In genomic region chr10:110744120-110744519, GRCm38 (mm10) we compare ENCODE assay signal across 9 mouse cellular contexts. TPM values are rescaled to one million over a fixed set of nuclear protein-coding genes. Genes with fewer than 3 reads are reported as not detected.
DNase-seq lines count a peak whose midpoint lies in the region; ATAC-seq and TF ChIP-seq lines count a peak whose summit lies in the region.
"Had no signal": no experiment of that assay in that cellular context is flagged by ENCODE, and none has a peak within 500 bp of the region (broad histone marks: within the 10 kb centered on the region; RNA-seq: fewer than 3 reads in every experiment).

No protein-coding gene starts in this region.

- intact Hi-C loops in gastrocnemius, postnatal 14 days (cut with DNase I; ENCODE audit: low total_unique reads): no loop called here

- 76% methylated on average over 12 of the region's 12 CpGs for WGBS in liver, embryonic 13.5 days (ENCODE audit: insufficient replicate concordance)
- WGBS in embryonic facial prominence, embryonic 13.5 days: 61% methylated on average over 12 of the region's 12 CpGs
- 68% methylated on average over 12 of the region's 12 CpGs for WGBS in hindbrain, postnatal 0 days
- WGBS in neural tube, embryonic 15.5 days: 69% methylated on average over 12 of the region's 12 CpGs

- H3K36me3 ChIP-seq in liver, embryonic 13.5 days: peaks cover 22% of the 10 kb centered on the region
- H3K36me3 ChIP-seq in embryonic facial prominence, embryonic 13.5 days: peaks cover 12% of the 10 kb centered on the region; the same call in 1 of the 2 replicates
- H3K36me3 ChIP-seq in hindbrain, postnatal 0 days (ENCODE audit: insufficient read depth, low read length): no peaks in the 10 kb centered on the region
- H3K36me3 ChIP-seq in neural tube, embryonic 15.5 days: no peaks in the 10 kb centered on the region

- H3K4me1 ChIP-seq in liver, embryonic 13.5 days (replicated peaks): peaks cover 23% of the 10 kb centered on the region
- H3K4me1 ChIP-seq in embryonic facial prominence, embryonic 13.5 days: peaks cover 16% of the 10 kb centered on the region
- no peaks in the 10 kb centered on the region for H3K4me1 ChIP-seq in hindbrain, postnatal 0 days (ENCODE audit: insufficient read depth, low read length)
- peaks cover 19% of the 10 kb centered on the region for H3K4me1 ChIP-seq in neural tube, embryonic 15.5 days

- no peak overlapping the region for H3K9ac ChIP-seq in liver, embryonic 13.5 days
- H3K9ac ChIP-seq in embryonic facial prominence, embryonic 13.5 days: no peak overlapping the region
- no peak overlapping the region for H3K9ac ChIP-seq in hindbrain, postnatal 0 days (replicated peaks; ENCODE audit: low read length)
- no peak overlapping the region for H3K9ac ChIP-seq in neural tube, embryonic 15.5 days (replicated peaks)

- DNase-seq in liver, embryonic 13.5 days: no peak
- DNase-seq in liver: no peak
- DNase-seq in hindbrain, postnatal 0 days (ENCODE audit: low spot score): no peak
- no peak for DNase-seq in gastrocnemius, postnatal 14 days
- DNase-seq: kidney, adult 11 months; spleen, adult 18-20 months had no signal

- peak overlapping the region; percentile 97; the same call in 1 of the 2 replicates for H3K4me2 ChIP-seq in liver, embryonic 13.5 days
- H3K4me2 ChIP-seq in embryonic facial prominence, embryonic 13.5 days: peak overlapping the region; percentile 95; the same call in 1 of the 2 replicates
- H3K4me2 ChIP-seq in hindbrain, postnatal 0 days (ENCODE audit: low read depth, low read length): peak overlapping the region; percentile 99
- peak overlapping the region; percentile 94 for H3K4me2 ChIP-seq in neural tube, embryonic 15.5 days

- no peak overlapping the region for H3K27ac ChIP-seq in liver, embryonic 13.5 days
- H3K27ac ChIP-seq in embryonic facial prominence, embryonic 13.5 days: no peak overlapping the region
- no peak overlapping the region for H3K27ac ChIP-seq in hindbrain, postnatal 0 days
- no peak overlapping the region for H3K27ac ChIP-seq in neural tube, embryonic 15.5 days (replicated peaks)

- 0 out of 2 replicates have a peak, but pooled peaks cover 13% of the 10 kb centered on the region for H3K27me3 ChIP-seq in liver, embryonic 13.5 days
- no peaks in the 10 kb centered on the region for H3K27me3 ChIP-seq in embryonic facial prominence, embryonic 13.5 days
- no peaks in the 10 kb centered on the region for H3K27me3 ChIP-seq in hindbrain, postnatal 0 days (ENCODE audit: insufficient read depth, low read length)
- H3K27me3 ChIP-seq in neural tube, embryonic 15.5 days (replicated peaks): no peaks in the 10 kb centered on the region

- H3K4me3 ChIP-seq in liver, embryonic 13.5 days (replicated peaks): peak overlapping the region; percentile 96; the same call in 1 of the 2 replicates
- H3K4me3 ChIP-seq in embryonic facial prominence, embryonic 13.5 days: no peak overlapping the region
- no peak overlapping the region for H3K4me3 ChIP-seq in hindbrain, postnatal 0 days (ENCODE audit: low read length)
- no peak overlapping the region; the same call in 1 of the 2 replicates for H3K4me3 ChIP-seq in neural tube, embryonic 15.5 days (replicated peaks)

- no peaks in the 10 kb centered on the region for H3K9me3 ChIP-seq in liver, embryonic 13.5 days (replicated peaks)
- no peaks in the 10 kb centered on the region for H3K9me3 ChIP-seq in embryonic facial prominence, embryonic 13.5 days
- H3K9me3 ChIP-seq in hindbrain, postnatal 0 days (ENCODE audit: low read length): no peaks in the 10 kb centered on the region
- no peaks in the 10 kb centered on the region for H3K9me3 ChIP-seq in neural tube, embryonic 15.5 days (replicated peaks)

- TF ChIP-seq CTCF in hindbrain, postnatal 0 days (IDR thresholded peaks at IDR 0.05; ENCODE audit: low read depth): no peak

- ATAC-seq in liver, embryonic 13.5 days (ENCODE audit: low read depth): no peak
- ATAC-seq in embryonic facial prominence, embryonic 13.5 days (ENCODE audit: insufficient number of reproducible peaks, insufficient read depth, low FRiP score, low TSS enrichment, low read depth): no peak
- no peak for ATAC-seq in hindbrain, postnatal 0 days
- no peak for ATAC-seq in neural tube, embryonic 15.5 days (ENCODE audit: low FRiP score)
- ATAC-seq in frontal cortex, adult (ENCODE audit: low TSS enrichment): no peak

RNA-seq across cellular contexts. Expression of gene E2f7, which starts 1.1 kb away (rescaled TPM):
- 8.1 and 8.8 TPM in 2 replicates for polyA plus RNA-seq in liver, embryonic 13.5 days (2015; fragmentation: Nextera tagmentation; extraction: Ambion mirVana)
- 24.3 and 24.9 TPM in 2 replicates for polyA plus RNA-seq in embryonic facial prominence, embryonic 13.5 days (2015; fragmentation: Nextera tagmentation; extraction: Ambion mirVana)
- 3.6 and 5.1 TPM in 2 replicates for total RNA-seq in hindbrain, postnatal 0 days (2014; rRNA removed)
- 5.9 and 6.4 TPM in 2 replicates for polyA plus RNA-seq in hindbrain, postnatal 0 days (2015; fragmentation: Nextera tagmentation; extraction: Ambion mirVana)
- polyA plus RNA-seq in neural tube, embryonic 15.5 days (2015; fragmentation: Nextera tagmentation; extraction: Ambion mirVana): 5.6 and 8.7 TPM in 2 replicates
- total RNA-seq in gastrocnemius, postnatal 14 days (2021): 1 to 10 TPM; 2.2 to 2.3 TPM
